Mouse (Mus musculus): ENCODE results near the gene Cd81.

Cd81 gene

GRCm38 (mm10) chr7:143112395-143112794 is 59.9 kb downstream of the Cd81 start:
- DNase-seq (ENCODE audit: low spot score in 2 of 2): no peak

- DNase-seq (ENCODE audit: low spot score in 2 of 2): no peak
These were observed 62.2 kb downstream of the Cd81 start for GRCm38 (mm10) chr7:143114773-143115172.

GRCm38 (mm10) chr7:143116521-143116920 is 64.0 kb downstream of the Cd81 start:
- DNase-seq (ENCODE audit: low spot score in 2 of 2): no peak

All from thymus, postnatal 10 days (tissue).